Mouse (Mus musculus): ENCODE measurements around the gene 1600015I10Rik.

DNA sequence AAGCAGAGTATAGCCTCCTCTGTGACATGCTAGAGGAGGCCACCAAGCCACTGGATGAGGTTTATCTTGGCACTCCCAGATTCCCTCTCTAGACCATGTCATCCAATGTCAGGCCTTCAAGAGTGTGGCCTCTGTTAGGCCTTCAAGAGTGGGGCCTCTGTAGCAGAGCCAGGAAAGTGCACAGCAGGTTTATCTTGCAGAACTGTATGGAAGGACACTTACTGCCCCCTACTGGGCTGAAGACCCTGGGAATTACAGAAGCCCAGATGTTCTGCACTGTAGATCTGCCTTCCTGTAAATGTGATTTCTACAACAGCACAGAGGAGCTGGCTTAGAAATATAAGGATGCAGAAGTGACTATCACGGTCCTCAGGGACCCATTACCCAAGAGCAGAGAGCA is 25.3 kb downstream of the 1600015I10Rik start:
- TF ChIP-seq POLR2A (IDR thresholded peaks at IDR 0.05; ENCODE audit: control insufficient read depth in 1 of 2, insufficient read depth in 1 of 2, low read depth in 1 of 2, low read length in 2 of 2, poor library complexity in 1 of 2): no peak
- no peak for TF ChIP-seq JUND (IDR thresholded peaks at IDR 0.05; ENCODE audit: low read depth, low read length)
- TF ChIP-seq ZMIZ1 (IDR thresholded peaks at IDR 0.05; ENCODE audit: low read depth, low read length): no peak
- TF ChIP-seq CHD1 (IDR thresholded peaks at IDR 0.05; ENCODE audit: low read depth, low read length): no peak
- TF ChIP-seq GATA1 (IDR thresholded peaks at IDR 0.05; ENCODE audit: low read depth, low read length): no peak
- no peak for TF ChIP-seq CTCF (IDR thresholded peaks at IDR 0.05 in 2 of 3, conservative IDR thresholded peaks at IDR 0.05 in 1 of 3; ENCODE audit: control insufficient read depth in 1 of 3, insufficient read depth in 1 of 3, low read depth in 2 of 3, low read length in 3 of 3, poor library complexity in 1 of 3, severe bottlenecking in 1 of 3)
